Mouse (Mus musculus) regulatory T cell (primary cell): ENCODE results near the gene Phf21b.

Experiments used
- in situ Hi-C: fragments of 300-600 bp; cut with MboI, MseI; formaldehyde crosslinking; loops from one replicate; pipeline ENCODE4 v1.15.1; 2025; ENCODE audit warnings: high pct_unique_total_duplicates

The Phf21b gene

GRCm38 (mm10) chr15:84856006-84856995 is at the start of gene Phf21b:
Phf21b (minus strand) TSS chr15:84856049.
- in situ Hi-C loops = no loop called here

- in situ Hi-C loops = no loop called here
These were observed 48.1 kb upstream of the Phf21b start for GRCm38 (mm10) chr15:84903843-84904385.

- in situ Hi-C loops = loop anchor here (5.0 kb wide), 1 partner anchor 269 kb away; no protein-coding TSS in a partner anchor
These were observed 42.2 kb upstream of the Phf21b start for GRCm38 (mm10) chr15:84898077-84898476.

DNA sequence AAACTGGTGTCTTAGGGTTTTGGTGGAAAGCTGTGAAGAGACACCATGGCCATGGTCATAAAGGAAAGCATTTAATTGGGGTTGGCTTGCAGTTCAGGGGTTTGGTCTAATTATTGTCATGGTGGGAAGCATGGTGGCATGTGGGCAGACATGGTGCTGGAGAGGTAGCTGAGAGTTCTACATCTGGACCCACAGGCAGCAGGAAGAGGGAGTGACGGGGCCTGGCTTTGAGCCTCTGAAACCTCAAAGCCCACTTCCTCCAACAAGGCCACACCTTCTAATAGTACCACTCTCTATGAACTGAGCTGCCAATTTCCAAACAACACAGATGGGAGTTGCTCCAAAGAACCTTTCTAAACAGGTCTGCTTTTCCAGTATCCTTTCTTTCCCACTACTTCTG is 40.8 kb upstream of the Phf21b start:
- in situ Hi-C loops = loop anchor here (5.0 kb wide), 1 partner anchor 271 kb away; no protein-coding TSS in a partner anchor

GRCm38 (mm10) chr15:84896216-84896615 is 40.4 kb upstream of the Phf21b start:
- in situ Hi-C loops = loop anchor here (5.0 kb wide), 1 partner anchor 271 kb away; no protein-coding TSS in a partner anchor

DNA sequence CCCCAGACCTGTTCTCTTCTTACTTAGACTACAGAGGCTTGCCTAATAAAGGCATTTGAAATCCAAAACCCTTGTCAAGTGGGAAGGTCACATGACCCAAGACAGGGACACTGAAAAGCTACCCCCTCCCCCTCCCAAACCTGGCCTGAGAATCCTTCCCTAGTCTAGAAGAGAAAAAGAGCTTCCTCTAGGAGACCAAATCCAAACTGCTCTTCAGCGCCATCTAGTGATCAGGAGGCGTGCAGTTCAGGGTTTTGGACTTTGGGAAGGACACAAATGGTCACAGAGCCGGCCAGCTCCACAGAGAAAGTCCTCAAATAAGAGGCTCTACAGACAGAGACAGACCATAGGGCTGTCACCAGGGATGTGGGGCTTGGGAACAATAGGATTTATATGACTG is 35.8 kb upstream of the Phf21b start:
- in situ Hi-C loops = no loop called here

GRCm38 (mm10) chr15:84891246-84891645 is 35.4 kb upstream of the Phf21b start:
- in situ Hi-C loops = no loop called here

DNA sequence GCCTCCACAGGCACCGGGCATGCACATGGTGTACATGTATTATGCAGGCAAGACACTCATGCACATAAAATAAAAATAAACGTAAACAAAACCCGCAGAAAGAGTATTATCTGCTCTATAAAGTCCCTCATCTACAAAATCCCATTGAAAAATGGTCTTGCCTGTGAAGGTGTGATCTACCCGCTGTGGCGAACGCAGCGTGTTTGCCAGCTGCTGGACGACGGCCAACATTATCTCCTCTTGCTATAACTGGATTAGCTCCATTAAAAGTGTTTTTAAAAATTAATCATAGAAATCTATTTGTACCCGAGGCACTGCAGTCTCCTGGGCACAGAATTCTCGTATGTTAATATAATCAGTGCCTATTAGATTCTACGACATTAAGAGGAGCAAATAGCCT is 32.2 kb upstream of the Phf21b start:
- in situ Hi-C loops = no loop called here

DNA sequence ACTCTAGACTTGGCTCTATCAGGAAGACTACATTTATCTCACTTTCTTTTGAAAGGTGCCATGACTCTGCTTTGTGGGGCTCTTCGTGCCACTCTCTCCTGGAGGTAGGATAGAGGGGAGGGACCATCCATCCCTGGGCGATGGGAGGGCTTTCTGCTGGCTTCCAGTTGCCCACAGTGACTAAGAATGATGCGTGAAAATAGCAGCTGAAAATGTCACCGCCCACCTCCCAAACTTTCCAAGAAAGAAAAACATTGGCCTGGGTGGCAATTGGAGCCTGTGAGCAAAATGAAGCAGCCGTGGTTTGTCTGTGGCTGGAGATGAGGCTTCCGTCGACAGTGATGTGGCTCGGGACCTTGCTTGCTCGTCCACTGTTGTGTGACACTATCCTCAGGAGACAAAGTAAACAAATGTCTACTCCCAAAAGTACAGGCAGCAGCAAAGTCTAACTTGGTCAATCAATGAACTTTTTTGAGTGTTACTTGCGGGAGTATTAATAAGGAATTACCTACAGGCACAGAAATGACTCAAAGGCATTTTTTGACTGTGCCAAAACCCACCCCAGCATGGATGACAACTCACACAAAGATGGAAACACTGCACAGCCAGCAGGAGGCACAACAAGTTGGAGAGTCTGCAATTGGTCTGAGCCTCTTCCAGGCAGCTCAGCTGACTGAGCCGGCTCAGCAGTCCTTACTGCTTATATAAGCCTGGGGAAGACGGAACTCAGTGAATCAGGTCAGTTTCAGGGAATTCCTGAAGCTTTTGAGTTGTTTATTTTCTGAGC is 21.4 kb upstream of the Phf21b start:
- in situ Hi-C loops = no loop called here

GRCm38 (mm10) chr15:84873867-84874266 is 18.0 kb upstream of the Phf21b start:
- in situ Hi-C loops = no loop called here

- in situ Hi-C loops = no loop called here
These were observed 17.2 kb upstream of the Phf21b start for GRCm38 (mm10) chr15:84873079-84873478.

DNA sequence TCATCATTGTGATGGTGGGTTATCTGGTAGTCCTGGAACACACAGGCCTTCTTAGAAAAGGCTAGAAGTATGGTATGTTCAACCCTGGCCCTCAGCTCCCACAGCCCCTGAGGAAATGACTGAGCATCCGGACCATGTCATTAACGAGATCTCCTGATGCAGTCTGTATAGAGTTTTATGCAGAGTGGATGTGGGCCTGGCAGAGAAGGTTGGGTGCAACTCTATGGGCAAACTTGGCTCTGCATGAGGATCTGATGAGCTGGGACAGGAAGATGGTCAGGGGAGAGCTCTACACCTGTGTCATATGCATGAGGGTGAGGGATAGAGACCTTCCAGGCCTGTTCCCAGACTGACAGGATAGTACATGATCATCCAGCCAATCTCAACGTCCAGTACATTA is 16.0 kb upstream of the Phf21b start:
- in situ Hi-C loops = no loop called here

DNA sequence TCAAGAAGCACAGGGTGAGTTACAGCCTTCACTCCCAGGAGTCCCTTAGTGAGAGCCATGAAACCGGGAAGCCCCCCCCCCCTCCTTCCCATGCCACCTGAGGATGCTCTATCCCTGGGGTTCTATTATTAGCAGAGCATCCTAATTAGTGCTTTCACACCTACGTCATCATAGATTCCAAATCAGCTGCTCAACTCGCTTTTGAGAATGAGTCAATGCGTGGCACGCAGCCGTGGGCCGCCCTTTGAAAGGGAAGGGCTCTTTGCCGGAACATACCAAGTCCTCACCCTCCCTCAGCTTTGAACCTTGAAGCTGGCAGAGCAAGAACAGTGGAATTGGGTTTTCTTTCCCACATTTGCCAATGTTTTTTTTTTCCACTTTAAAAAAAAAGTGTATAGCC is 6.1 kb upstream of the Phf21b start:
- in situ Hi-C loops = no loop called here

GRCm38 (mm10) chr15:84857623-84858022 is 1.8 kb upstream of the Phf21b start:
- in situ Hi-C loops = no loop called here

DNA sequence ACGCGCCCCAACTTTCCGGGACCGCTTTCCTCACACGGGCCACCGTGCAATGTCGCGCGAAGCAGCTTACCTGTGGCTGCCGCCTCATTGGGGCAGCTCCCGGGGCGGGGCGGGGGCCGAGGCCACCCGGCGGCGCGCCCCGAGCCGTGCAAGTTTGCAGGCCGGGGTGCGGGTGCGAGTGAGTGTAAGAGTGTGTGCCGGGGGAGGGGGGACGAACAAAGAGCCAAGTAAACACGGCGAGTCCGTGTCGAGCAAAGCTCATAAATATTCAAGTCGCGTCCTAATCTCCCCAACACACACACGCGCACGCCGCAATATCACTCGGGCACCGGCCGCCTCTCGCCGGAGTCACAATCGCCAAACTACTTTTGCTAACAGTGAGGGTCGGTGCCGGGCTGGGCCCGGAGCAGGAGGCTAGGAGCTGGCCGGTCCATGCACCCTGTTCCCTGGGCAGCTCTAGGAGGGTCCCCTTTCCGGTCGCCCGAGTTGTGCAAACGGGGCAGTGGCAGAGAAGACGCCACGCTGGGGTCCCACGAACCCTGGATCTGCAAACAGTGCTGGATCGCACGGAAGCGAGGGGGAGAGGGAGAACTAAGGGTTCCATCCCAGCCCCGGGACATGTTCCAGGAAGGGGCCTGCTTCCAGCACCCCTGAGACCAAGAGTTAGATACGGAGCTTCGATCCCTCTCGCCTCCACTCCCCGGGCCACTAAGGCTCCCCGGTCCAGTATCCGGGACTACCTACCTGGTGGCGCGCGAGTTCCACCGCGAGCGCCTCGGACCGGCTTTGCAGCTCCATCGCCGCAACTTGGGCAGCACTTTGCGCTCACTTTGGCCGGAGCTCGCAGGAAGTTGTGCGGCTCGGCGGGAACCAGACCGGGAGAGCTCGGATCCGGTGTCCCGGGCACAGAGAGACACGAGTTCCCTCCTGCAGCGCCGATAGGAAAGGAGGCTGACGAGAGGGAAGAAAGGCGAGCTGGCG is 638 bp downstream of the Phf21b start:
- in situ Hi-C loops = no loop called here

- in situ Hi-C loops = no loop called here
These were observed 1.6 kb downstream of the Phf21b start for GRCm38 (mm10) chr15:84854171-84854811.

DNA sequence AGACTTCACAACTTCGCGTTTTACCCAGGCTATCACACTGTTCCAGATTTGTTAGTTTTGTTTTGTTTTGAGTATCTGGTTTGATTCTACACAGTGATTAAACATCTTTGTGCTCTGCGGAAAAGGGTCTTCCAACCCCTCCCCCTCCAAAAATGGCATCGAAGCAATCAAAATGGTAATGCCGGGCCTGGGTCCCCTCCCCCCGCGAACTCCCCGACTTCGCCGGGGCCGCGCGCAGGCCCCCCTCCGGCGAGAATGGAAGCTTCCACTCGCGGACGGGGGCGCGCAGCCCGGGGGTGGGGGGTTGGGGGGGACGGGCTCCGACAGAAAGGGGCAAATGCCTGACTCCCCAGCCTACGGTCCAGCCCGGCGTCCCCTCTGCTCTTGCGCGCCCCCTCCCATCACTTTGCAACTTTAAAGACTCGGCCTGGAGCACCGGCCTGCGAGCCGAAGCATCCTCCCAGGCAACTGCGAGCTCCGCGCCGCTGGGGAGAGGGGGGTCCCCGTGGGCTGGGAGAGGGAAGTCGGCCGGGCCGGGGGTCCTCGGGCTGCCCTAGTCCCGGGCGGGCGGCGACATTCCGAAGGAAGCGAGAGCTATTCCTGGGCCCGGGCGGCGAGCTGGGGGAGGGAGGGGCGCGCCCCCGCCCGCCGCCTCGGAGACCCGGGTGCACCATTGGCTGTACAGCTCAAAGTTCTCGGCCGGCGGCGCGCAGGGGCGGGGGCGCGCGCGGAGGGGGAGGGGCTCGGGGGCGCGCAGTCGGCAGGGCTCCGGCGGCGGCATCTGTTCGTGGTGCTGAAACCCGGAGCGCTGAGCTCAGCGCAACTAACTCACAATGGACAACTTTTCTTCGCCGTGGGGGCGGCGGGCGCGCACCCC is 2.4 kb downstream of the Phf21b start:
- in situ Hi-C loops = no loop called here

- in situ Hi-C loops = no loop called here
These were observed 3.3 kb downstream of the Phf21b start for GRCm38 (mm10) chr15:84852457-84853070.

- in situ Hi-C loops = no loop called here
These were observed 5.5 kb downstream of the Phf21b start for GRCm38 (mm10) chr15:84850321-84850720.
